Mouse (Mus musculus) brain, embryonic 14.5 days (tissue): Measurements from ENCODE around the gene Gfod2. TPM values are rescaled to one million over a fixed set of nuclear protein-coding genes. Genes with fewer than 3 reads are reported as not detected.
A peak's percentile ranks its signal among the peaks of the same experiment; 100 is the strongest.

Experiments
- DNase-seq: peaks from one replicate; pipeline ENCODE4 v3.0.0-alpha.2; 2011; ENCODE audit warnings: low read depth
- CTCF ChIP-seq: fragments of 200-500 bp; IDR thresholded peaks from 2 replicates; pipeline ENCODE4 v1.5.1; 2012; ENCODE audit warnings: inconsistent platforms, mild to moderate bottlenecking, moderate library complexity, borderline replicate concordance; ENCODE audit not compliant: insufficient read depth, insufficient read length; ENCODE audit errors: extremely low read depth
- POLR2A ChIP-seq: fragments of 200-500 bp; IDR thresholded peaks from 2 replicates; pipeline ENCODE4 v1.6.1; 2012; ENCODE audit warnings: mild to moderate bottlenecking, inconsistent platforms, borderline replicate concordance; ENCODE audit not compliant: poor library complexity, insufficient read depth, insufficient read length, severe bottlenecking; ENCODE audit errors: extremely low read depth
- polyA plus RNA-seq: library from polyadenylated mRNA; depleted of rRNA; stranded (reverse); fragments of >200 nt; gene quantifications from 2 replicates; pipeline ENCODE4 v1.2.3, GENCODE M21; 2012

Gfod2 gene
- polyA plus RNA-seq, 1 experiment: 62.6 TPM

- TF ChIP-seq POLR2A: no peak
- no peak for TF ChIP-seq CTCF
Measured at GRCm38 (mm10) chr8:105695080-105695780, 63.2 kb downstream of the Gfod2 start.

GRCm38 (mm10) chr8:105694051-105694799 lies 64.2 kb downstream of the Gfod2 start:
- DNase-seq: peak; percentile 48
- TF ChIP-seq CTCF: peak; percentile 27; the same call in 1 of the 2 replicates
- TF ChIP-seq POLR2A: no peak

More at GRCm38 (mm10) chr8:105695080-105695780, 63.2 kb downstream of the Gfod2 start:
- no peak for DNase-seq

GRCm38 (mm10) chr8:105693648-105694047 lies 64.8 kb downstream of the Gfod2 start:
- TF ChIP-seq POLR2A: no peak
- no peak for TF ChIP-seq CTCF
- DNase-seq: peak; percentile 84

GRCm38 (mm10) chr8:105692449-105693182 lies 65.8 kb downstream of the Gfod2 start:
- no peak for TF ChIP-seq POLR2A
- no peak for TF ChIP-seq CTCF

GRCm38 (mm10) chr8:105690978-105691377 lies 67.5 kb downstream of the Gfod2 start:
- TF ChIP-seq CTCF: no peak
- TF ChIP-seq POLR2A: no peak
- DNase-seq: no peak

More at GRCm38 (mm10) chr8:105692449-105693182, 65.8 kb downstream of the Gfod2 start:
- no peak for DNase-seq

GRCm38 (mm10) chr8:105689983-105690360 lies 68.5 kb downstream of the Gfod2 start:
- no peak for TF ChIP-seq CTCF
- no peak for TF ChIP-seq POLR2A

GRCm38 (mm10) chr8:105689256-105689982 lies 69.0 kb downstream of the Gfod2 start:
- DNase-seq: no peak

More at GRCm38 (mm10) chr8:105689983-105690360, 68.5 kb downstream of the Gfod2 start:
- DNase-seq: no peak

GRCm38 (mm10) chr8:105688242-105688752 lies 70.2 kb downstream of the Gfod2 start:
- DNase-seq: no peak
- TF ChIP-seq POLR2A: no peak
- TF ChIP-seq CTCF: no peak

More at GRCm38 (mm10) chr8:105689256-105689982, 69.0 kb downstream of the Gfod2 start:
- TF ChIP-seq POLR2A: no peak
- TF ChIP-seq CTCF: no peak

- no peak for DNase-seq
- TF ChIP-seq CTCF (no peak), POLR2A (no peak)
Measured at GRCm38 (mm10) chr8:105687512-105687911, 71.0 kb downstream of the Gfod2 start.

- TF ChIP-seq POLR2A (no peak), CTCF (no peak)
- DNase-seq: no peak
Measured at GRCm38 (mm10) chr8:105686551-105686950, 71.9 kb downstream of the Gfod2 start.
